Mouse (Mus musculus) urinary bladder, postnatal 36 days (tissue): ENCODE results near the gene Clec12b.

ENCODE experiments used
- DNase-seq, 2 experiments: peaks; one replicate each; pipeline ENCODE4 v3.0.0; 2022; ENCODE audit warnings: low spot score in 2 of 2, mixed read lengths in 1 of 2

The Clec12b gene

GRCm38 (mm10) chr6:129385774-129386173 lies at the start of gene Clec12b:
Gene Clec12b (minus strand): TSS chr6:129385874.
- DNase-seq, result no peak

DNA sequence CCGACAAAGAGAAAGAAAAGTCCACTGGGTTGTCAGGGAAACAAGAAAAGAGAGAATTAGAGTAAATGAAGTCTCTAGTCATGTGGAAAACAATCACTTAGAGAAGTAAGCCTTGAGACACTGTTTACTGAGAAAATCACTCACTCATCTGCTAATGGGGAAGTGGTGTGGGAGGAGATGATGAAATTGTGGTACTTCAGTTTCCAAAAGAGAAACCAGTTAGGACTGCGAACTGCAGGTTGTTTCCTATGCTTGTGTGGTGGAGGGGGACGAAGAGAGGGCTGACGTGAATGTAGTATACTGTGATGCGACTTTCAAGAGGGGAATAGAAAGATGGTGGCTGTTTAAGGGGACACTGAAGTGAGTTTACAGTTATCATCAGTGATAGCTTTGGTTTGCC lies 48.6 kb upstream of the Clec12b start:
- no peak for DNase-seq

DNA sequence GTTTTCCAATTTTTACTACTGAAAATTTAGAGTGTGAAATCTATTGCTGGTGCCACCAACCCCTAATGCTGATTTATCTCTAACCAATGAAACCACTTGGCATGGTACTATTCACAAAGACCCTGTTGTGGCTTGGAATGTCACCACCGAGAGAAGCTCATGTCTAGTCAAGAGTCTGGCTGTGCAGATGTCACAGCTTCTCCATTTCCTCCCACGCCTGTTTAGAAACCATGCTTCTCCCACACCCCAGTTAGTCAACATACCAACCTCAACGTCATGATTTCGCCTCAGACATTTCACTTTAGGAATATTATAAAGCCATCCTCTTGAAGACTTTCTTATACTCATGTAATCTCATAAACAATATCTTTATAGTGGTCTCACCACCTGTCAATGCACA lies 41.6 kb upstream of the Clec12b start:
- no peak for DNase-seq

GRCm38 (mm10) chr6:129425812-129426211 lies 40.1 kb upstream of the Clec12b start:
- no peak for DNase-seq

DNA sequence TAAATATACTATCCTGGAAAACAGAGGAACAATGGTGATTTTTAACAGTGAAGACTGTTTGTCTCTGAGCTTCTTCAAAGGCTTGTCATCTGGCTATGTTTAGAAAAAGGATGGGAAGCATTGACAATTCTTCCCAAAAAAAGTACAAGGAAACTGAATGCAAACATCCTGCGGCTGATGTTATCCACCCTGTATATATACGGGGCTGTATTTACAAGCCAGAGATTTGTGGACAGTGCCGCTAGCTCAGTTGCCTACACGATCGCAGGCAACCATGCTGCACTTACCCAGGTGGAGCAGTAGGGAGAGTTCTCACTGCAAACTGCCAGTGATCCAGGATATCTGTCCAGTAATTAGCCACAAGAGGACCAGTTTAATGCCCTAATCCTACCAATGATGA lies 39.5 kb upstream of the Clec12b start:
- DNase-seq, result no peak

DNA sequence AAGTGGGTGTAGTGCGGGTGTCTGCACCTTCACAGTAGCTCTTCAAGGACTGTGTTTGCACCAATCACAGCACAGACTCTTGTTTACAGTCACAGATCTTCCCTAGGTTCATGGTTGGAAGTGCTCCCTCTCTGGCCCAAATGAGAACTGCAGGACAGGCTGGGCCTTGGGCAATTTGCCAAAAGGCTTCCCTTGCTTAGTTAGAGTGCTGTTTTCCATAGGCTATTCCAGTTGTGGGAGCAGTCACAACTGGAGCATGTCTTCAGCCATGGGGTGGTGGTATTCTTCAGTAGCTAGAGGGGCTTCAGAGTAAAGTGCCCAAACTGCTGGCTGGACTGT lies 38.0 kb upstream of the Clec12b start:
- DNase-seq, result peak; percentile 60 to 63

DNA sequence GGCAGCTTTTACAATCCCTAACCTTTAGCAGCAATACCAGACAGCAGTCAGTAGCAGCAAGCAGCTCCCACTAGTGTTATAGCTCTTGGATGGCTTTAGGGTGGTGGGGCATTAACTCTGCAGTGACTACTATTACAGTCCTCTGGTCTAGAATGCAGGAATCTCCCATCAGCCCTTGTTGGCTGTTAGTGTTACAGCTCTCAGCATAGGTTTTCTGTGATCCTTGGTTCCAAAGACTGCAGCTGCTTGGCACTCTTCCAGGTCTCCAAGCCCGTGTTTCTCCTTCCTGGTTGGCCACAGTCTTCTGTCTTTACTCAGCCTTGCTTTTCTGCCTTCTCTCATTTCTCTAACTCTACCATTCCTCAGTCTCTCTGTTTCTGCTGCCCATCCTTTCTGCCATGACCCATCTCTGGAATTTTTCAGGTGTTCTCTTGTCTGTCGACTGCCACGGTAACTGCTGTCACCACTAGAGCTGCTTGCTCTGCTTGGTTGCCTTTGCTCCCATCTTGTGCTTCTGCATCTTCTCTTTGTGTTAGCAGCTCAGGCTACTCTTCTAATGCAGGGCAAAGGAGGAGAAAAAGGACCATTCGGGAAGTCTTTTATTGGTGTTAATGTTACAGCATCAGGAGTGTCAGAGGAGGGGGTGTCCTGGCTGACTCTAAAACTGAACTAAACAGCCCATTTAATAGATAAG lies 37.5 kb upstream of the Clec12b start:
- DNase-seq, result no peak

DNA sequence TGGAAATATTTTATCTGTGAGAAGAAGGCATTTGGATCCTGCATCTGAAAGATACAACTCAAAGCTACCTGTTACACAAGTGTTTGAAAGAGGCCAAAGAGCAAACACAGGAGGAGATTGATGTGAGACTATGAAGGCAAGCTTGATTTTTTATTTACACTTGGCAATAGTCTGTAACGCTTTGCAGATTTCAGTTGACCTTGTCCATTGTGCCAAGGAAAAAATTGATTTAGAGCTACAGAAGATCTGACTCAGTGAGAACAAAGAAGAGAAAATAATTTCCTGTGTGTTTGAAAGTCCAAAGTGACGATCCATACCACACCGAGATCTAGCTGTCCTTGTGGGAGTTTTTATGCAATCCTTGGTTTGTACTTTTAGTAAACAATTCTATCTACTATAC lies 36.6 kb upstream of the Clec12b start:
- no peak for DNase-seq

GRCm38 (mm10) chr6:129414177-129414576 lies 28.5 kb upstream of the Clec12b start:
- DNase-seq, result no peak

- DNase-seq, result no peak
Measured at GRCm38 (mm10) chr6:129408562-129408961, 22.9 kb upstream of the Clec12b start, which contains the start of gene Clec9a. Gene Clec9a (plus strand): TSS chr6:129408862.

DNA sequence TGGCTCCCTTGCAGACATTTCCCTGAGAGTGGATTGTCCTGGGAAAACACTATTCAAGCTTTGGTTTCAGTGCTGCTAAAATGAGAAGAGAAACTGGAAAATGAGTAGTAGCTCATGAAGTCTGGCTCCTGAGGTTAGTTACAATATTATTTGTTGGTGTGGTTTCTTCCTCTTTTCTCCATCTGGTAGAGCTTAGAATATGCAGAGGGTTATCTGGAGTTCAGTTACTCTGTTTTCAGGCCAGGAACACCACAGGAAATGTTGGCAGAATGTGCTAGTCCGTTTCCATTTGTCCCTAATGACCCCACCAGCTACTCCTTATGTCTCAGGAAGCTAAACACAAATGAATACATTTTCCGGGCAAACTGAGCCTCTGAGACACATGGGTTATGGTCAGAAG lies 21.6 kb upstream of the Clec12b start:
- no peak for DNase-seq

GRCm38 (mm10) chr6:129405999-129406398 lies 20.3 kb upstream of the Clec12b start:
- DNase-seq, result no peak

- no peak for DNase-seq
Measured at GRCm38 (mm10) chr6:129403391-129403790, 17.7 kb upstream of the Clec12b start.

GRCm38 (mm10) chr6:129402404-129402803 lies 16.7 kb upstream of the Clec12b start:
- no peak for DNase-seq

DNA sequence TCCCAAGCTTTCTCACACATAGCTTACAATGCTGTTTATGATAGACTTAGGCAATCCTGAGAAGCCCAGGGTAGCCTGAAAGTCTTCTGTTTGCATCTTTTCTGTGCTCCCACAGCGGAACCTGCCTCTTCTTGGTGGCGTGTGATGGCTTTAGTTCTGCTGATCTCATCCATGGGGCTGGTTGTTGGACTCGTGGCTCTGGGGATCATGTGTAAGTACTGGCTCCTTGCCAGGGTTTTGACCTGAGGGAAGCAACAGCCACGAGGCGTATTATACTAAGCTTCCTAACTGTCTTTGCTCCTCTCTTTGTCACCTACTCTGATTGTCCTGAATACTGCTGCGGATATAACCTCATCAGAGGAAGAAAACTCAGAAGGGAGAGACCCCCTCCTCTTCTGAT lies 14.3 kb upstream of the Clec12b start:
- no peak for DNase-seq

GRCm38 (mm10) chr6:129396997-129397396 lies 11.3 kb upstream of the Clec12b start, which contains the start of gene Clec1b:
Gene Clec1b (plus strand): TSS chr6:129397297.
- no peak for DNase-seq

- DNase-seq, result no peak
Measured at GRCm38 (mm10) chr6:129393732-129394131, 8.1 kb upstream of the Clec12b start.

GRCm38 (mm10) chr6:129393087-129393720 lies 7.5 kb upstream of the Clec12b start:
- no peak for DNase-seq

GRCm38 (mm10) chr6:129385000-129385399 lies 674 bp downstream of the Clec12b start:
- no peak for DNase-seq

GRCm38 (mm10) chr6:129383466-129383865 lies 2.2 kb downstream of the Clec12b start:
- no peak for DNase-seq

DNA sequence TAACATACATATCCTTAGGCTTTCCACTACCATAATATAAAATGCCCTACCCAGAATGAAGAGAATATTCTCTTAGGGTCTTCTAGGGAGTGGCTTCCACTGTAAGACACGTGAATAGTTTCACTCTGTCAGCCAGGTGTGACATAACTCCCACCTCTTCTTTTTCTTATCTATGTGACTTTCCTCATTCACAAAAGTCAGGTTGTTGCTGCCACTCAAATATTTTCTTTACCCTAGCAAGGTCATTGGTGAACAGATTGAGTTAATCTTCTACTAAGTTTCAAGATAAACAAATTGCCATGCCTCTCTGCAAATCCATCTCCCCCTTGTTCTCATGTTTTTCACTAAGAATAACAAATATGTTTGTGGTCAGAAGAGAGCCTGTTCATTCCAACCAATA lies 3.9 kb downstream of the Clec12b start:
- no peak for DNase-seq

- DNase-seq, result no peak
Measured at GRCm38 (mm10) chr6:129380454-129380853, 5.2 kb downstream of the Clec12b start.

- no peak for DNase-seq
Measured at GRCm38 (mm10) chr6:129374937-129375471, 10.7 kb downstream of the Clec12b start.
